Mouse (Mus musculus): ENCODE data around the gene Arid1a. TPM values are rescaled to one million over a fixed set of nuclear protein-coding genes. Genes with fewer than 3 reads are reported as not detected.

The Arid1a gene
- polyA plus RNA-seq, 1 experiment from 2014 or later: 28.1 TPM

DNA sequence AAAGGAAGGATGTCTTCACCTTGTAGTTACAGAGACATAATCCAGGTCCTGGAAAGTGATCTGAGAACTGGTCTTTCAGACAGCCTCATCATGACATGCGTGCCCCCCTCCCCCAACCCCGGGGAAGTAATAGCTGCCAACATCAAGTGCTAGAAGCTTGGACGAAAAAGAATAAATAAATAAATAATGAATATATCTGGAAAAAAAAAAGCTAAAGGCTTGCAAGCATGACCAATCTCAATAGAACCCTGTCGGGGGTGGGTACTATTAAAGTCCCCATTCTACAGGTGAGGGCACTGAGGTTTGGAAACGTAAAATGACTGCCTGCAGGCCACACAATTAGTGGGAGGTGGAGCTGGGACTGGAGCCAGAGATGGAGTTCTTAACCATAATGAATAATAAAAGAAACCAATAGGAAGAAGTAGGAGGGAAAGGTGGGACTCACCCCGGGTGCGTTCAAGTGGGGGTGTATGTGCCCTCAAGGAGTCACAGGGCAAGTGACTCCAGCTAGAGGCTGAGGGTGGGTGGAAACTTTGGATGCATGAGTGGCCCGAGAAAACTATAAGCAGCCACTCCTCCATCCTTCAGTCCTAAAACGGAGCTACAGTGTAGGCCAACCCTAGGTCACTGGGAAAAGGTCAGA lies 124.7 kb downstream of the Arid1a start:
- Histone ChIP-seq H3K27ac (replicated peaks in 1 of 2; ENCODE audit: control insufficient read depth in 1 of 2, insufficient read depth in 1 of 2, low read depth in 2 of 2, low read length in 2 of 2) (no peak overlapping the region), H3K9me3 (ENCODE audit: control insufficient read depth, low read length) (no peaks in the 10 kb centered on the region), H3K4me1 (ENCODE audit: control insufficient read depth in 2 of 2, insufficient read depth in 2 of 2, low read length in 2 of 2) (peaks cover 10 to 20% of the 10 kb centered on the region in 2 experiments), H3K36me3 (ENCODE audit: control insufficient read depth, insufficient read depth, low read length) (peaks cover 4% of the 10 kb centered on the region), H3K4me2 (ENCODE audit: low read length) (peak overlapping the region; percentile 96), H3K27me3 (ENCODE audit: control insufficient read depth, insufficient read depth, low read length) (no peaks in the 10 kb centered on the region), H3K9ac (ENCODE audit: low read length) (peak overlapping the region; percentile 93), H3K4me3 (ENCODE audit: control insufficient read depth in 1 of 2, insufficient read depth in 1 of 2, low read depth in 1 of 2, low read length in 2 of 2) (peak overlapping the region; percentile 78 to 82)
- 54% methylated on average over 9 of the region's 9 CpGs for WGBS
- no peak for ATAC-seq (ENCODE audit: insufficient number of reproducible peaks, insufficient read depth, low FRiP score, low read depth)

DNA sequence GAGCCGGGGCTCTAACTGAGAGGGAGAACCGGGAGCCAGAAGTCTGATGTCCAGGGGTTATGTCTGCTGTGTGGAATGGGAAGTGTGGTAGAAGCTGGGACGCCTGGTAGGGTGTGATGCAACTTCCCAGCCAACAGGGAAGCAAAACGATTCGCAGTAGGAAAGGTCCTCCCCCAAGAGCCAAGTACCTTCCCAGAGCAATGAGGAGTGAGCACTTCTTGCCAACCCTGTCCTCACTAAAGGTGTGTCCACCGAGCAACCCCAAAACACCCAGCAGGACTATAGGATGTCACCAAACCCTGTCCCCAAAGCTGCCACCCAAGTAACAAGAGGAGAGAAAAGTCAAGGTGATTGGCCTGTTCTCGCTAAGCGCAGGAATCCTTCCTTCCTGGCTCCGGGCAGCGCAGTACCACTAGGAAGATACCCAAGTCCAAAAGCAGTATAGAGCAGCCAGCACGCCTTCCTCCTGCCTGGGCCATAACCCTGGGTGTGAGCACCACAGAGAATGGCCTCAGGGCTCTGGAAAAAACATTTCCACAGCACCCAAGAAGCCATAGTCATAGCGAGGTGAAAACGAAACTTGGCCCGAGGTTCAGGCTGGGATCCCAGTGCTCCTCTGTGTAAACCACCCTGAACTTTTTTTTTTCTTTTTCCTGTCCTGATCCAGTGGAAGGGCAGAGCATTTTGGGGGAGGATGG lies 125.3 kb downstream of the Arid1a start:
- H3K9ac ChIP-seq (ENCODE audit: low read length): no peak overlapping the region
- no peak for ATAC-seq (ENCODE audit: insufficient number of reproducible peaks, insufficient read depth, low FRiP score, low read depth)
- H3K27ac ChIP-seq (replicated peaks in 1 of 2; ENCODE audit: control insufficient read depth in 1 of 2, insufficient read depth in 1 of 2, low read depth in 2 of 2, low read length in 2 of 2): no peak overlapping the region
- H3K4me1 ChIP-seq (ENCODE audit: control insufficient read depth in 2 of 2, insufficient read depth in 2 of 2, low read length in 2 of 2): peaks cover 10 to 21% of the 10 kb centered on the region in 2 experiments
- 72% methylated on average over 14 of the region's 14 CpGs for WGBS
- peak overlapping the region; percentile 96; the same call in 1 of the 2 replicates for H3K4me2 ChIP-seq (ENCODE audit: low read length)
- H3K27me3 ChIP-seq (ENCODE audit: control insufficient read depth, insufficient read depth, low read length): no peaks in the 10 kb centered on the region
- H3K36me3 ChIP-seq (ENCODE audit: control insufficient read depth, insufficient read depth, low read length): peaks cover 10% of the 10 kb centered on the region
- H3K9me3 ChIP-seq (ENCODE audit: control insufficient read depth, low read length): no peaks in the 10 kb centered on the region
- H3K4me3 ChIP-seq (ENCODE audit: control insufficient read depth in 1 of 2, insufficient read depth in 1 of 2, low read depth in 1 of 2, low read length in 2 of 2): no peak overlapping the region

DNA sequence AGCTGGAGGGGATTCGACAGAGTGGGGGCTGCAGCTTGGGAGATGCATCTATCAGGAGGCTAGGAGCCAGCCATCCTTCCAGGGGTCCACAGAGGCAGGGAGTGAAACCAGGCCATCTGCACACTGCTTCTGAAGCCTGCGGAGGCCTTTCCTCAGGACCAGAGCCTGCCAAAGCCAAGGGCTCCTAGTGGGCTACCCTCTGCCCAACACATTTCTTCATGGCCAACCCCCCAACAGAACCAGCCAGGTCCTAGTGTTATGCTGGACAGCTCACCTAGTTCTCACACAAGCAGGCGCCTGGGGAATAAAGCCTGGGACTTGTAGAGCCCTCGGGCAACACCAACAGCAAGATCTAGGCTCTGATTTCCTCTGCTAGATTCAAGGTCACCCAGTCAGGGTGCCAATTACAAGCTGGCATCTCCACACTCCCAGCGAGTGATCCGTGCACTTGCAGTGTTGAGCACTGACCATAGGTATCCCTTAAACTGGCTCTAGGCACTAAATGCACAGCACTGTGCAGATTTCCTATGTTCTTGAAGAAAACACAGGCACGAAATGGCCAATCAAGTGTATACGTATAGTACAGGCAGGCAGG lies 126.1 kb downstream of the Arid1a start:
- H3K9me3 ChIP-seq (ENCODE audit: control insufficient read depth, low read length): no peaks in the 10 kb centered on the region
- no peak for ATAC-seq (ENCODE audit: insufficient number of reproducible peaks, insufficient read depth, low FRiP score, low read depth)
- H3K4me1 ChIP-seq (ENCODE audit: control insufficient read depth in 2 of 2, insufficient read depth in 2 of 2, low read length in 2 of 2): peaks cover 11 to 23% of the 10 kb centered on the region in 2 experiments
- peaks cover 13% of the 10 kb centered on the region for H3K36me3 ChIP-seq (ENCODE audit: control insufficient read depth, insufficient read depth, low read length)
- 88% methylated on average over 8 of the region's 8 CpGs for WGBS
- no peak overlapping the region for H3K4me2 ChIP-seq (ENCODE audit: low read length)
- H3K27ac ChIP-seq (replicated peaks in 1 of 2; ENCODE audit: control insufficient read depth in 1 of 2, insufficient read depth in 1 of 2, low read depth in 2 of 2, low read length in 2 of 2): no peak overlapping the region
- H3K9ac ChIP-seq (ENCODE audit: low read length): no peak overlapping the region
- H3K4me3 ChIP-seq (ENCODE audit: control insufficient read depth in 1 of 2, insufficient read depth in 1 of 2, low read depth in 1 of 2, low read length in 2 of 2): no peak overlapping the region
- H3K27me3 ChIP-seq (ENCODE audit: control insufficient read depth, insufficient read depth, low read length): no peaks in the 10 kb centered on the region

DNA sequence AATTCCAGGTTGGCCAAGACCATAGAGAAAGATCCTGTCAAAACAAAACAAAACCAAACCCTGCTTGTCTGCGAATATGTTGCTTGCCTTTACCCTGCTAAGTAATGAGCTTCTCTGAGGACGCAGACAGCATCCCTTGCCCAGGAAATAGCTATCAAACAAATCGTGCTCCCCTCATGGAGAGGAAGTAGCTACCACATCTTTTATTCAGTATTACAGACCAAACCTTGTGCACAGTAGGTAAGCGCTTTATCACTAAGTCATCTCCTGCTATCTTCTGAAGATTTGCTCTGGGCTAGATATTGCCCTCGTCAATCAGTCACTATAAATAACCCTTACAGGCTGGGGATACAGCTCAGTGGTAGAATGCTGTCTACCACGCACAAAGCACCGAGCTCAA lies 127.4 kb downstream of the Arid1a start:
- no peak overlapping the region for H3K4me2 ChIP-seq (ENCODE audit: low read length)
- H3K27ac ChIP-seq (replicated peaks in 1 of 2; ENCODE audit: control insufficient read depth in 1 of 2, insufficient read depth in 1 of 2, low read depth in 2 of 2, low read length in 2 of 2): no peak overlapping the region
- WGBS: 67% methylated on average over 7 of the region's 7 CpGs
- H3K9ac ChIP-seq (ENCODE audit: low read length): no peak overlapping the region
- peaks cover 14 to 23% of the 10 kb centered on the region in 2 experiments for H3K4me1 ChIP-seq (ENCODE audit: control insufficient read depth in 2 of 2, insufficient read depth in 2 of 2, low read length in 2 of 2)
- no peaks in the 10 kb centered on the region for H3K27me3 ChIP-seq (ENCODE audit: control insufficient read depth, insufficient read depth, low read length)
- no peak for ATAC-seq (ENCODE audit: insufficient number of reproducible peaks, insufficient read depth, low FRiP score, low read depth)
- no peak overlapping the region for H3K4me3 ChIP-seq (ENCODE audit: control insufficient read depth in 1 of 2, insufficient read depth in 1 of 2, low read depth in 1 of 2, low read length in 2 of 2)
- peaks cover 21% of the 10 kb centered on the region for H3K36me3 ChIP-seq (ENCODE audit: control insufficient read depth, insufficient read depth, low read length)
- H3K9me3 ChIP-seq (ENCODE audit: control insufficient read depth, low read length): no peaks in the 10 kb centered on the region

Small RNA genes lying within 50 kb of the gene (microRNA-seq; reads per million reads assigned to microRNA genes)
- not detected for gene Mir7227

Other genes with a start within 250 kb of the Arid1a start
- 0.20 and 0.62 TPM in 2 replicates for gene Kdf1, start 237.8 kb downstream of the Arid1a start, polyA plus RNA-seq (2014; fragmentation: Nextera tagmentation; extraction: Ambion mirVana)
- gene Nudc, start 210.8 kb downstream of the Arid1a start, polyA plus RNA-seq (2014; fragmentation: Nextera tagmentation; extraction: Ambion mirVana): 153 and 164 TPM in 2 replicates
- gene Nr0b2, start 203.4 kb downstream of the Arid1a start, polyA plus RNA-seq (2014; fragmentation: Nextera tagmentation; extraction: Ambion mirVana): 15.8 and 18.7 TPM in 2 replicates
- gene Gpatch3, start 182.0 kb downstream of the Arid1a start, polyA plus RNA-seq (2014; fragmentation: Nextera tagmentation; extraction: Ambion mirVana): 5.4 and 6.1 TPM in 2 replicates
- 11.2 and 12.5 TPM in 2 replicates for gene Gpn2, start 172.4 kb downstream of the Arid1a start, polyA plus RNA-seq (2014; fragmentation: Nextera tagmentation; extraction: Ambion mirVana)
- 0.40 and 1.4 TPM in 2 replicates for gene Sfn, start 154.6 kb downstream of the Arid1a start, polyA plus RNA-seq (2014; fragmentation: Nextera tagmentation; extraction: Ambion mirVana)
- 3.4 and 4.7 TPM in 2 replicates for gene Zdhhc18, start 106.6 kb downstream of the Arid1a start, polyA plus RNA-seq (2014; fragmentation: Nextera tagmentation; extraction: Ambion mirVana)
- gene Pigv, start 84.1 kb downstream of the Arid1a start, polyA plus RNA-seq (2014; fragmentation: Nextera tagmentation; extraction: Ambion mirVana): 11.6 and 12.1 TPM in 2 replicates
- 15.9 and 16.9 TPM in 2 replicates for gene Rps6ka1, start 131.0 kb upstream of the Arid1a start, polyA plus RNA-seq (2014; fragmentation: Nextera tagmentation; extraction: Ambion mirVana)
- gene Hmgn2, start 211.9 kb upstream of the Arid1a start, polyA plus RNA-seq (2014; fragmentation: Nextera tagmentation; extraction: Ambion mirVana): 1,614 and 1,711 TPM in 2 replicates
- 37.4 and 38.3 TPM in 2 replicates for gene Dhdds, start 244.1 kb upstream of the Arid1a start, polyA plus RNA-seq (2014; fragmentation: Nextera tagmentation; extraction: Ambion mirVana)

All from heart, embryonic 14.5 days (tissue).